Mouse (Mus musculus): ENCODE data around the gene Usp36.
"Not testable (repeated sequence)": the region's sequence is repeated elsewhere in the genome, so short reads cannot be mapped to it uniquely, and the experiment has no call there.

The Usp36 gene

DNA sequence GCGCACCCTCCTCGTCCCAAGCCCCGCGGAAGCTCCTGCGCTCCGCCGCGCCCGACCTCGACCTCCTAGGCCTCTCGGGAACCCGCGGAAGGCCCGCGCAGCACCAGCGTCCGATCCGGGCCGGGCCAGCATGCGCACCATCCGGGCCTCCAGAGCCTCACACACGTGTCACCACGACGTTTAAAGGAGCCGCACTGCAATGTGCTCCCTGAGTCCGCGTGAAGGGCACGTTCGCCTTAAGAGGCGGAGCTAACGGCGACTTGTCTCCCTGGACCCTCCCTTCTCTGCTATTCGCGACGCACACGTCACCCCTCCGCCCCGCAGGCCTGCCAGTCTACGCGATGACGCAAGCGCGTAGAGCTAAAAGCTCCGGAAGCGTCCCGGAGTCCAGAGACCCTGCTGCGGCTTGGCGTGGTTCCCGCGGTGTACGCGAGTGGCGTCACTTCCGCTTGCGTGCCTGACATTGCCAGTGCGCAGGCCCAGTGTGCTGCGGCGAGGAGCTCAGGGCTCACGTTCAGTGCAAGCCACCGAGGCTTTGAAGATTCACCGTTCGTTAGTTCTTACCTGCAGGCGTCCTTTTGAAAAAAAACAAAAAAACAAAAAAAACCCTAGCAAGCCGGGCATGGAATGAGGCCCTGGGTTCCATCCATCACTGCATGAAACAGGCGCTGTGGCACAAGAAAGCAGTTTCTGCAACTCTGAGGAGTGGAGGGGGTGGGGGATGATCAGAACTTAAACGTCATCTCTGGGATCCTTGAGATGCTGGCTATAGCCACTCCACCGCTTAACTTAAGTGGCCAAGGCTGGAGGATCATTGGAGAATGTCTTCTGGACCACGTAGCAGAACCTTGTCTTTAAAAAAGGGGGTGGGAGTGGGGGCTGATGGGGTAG lies at the start of gene Usp36:
TSS of gene Usp36 (minus strand) at position 246 of the 891 bp plus-strand sequence.
- peak; percentile 99 to 100 for DNase-seq (ENCODE audit: low spot score in 2 of 2)

DNA sequence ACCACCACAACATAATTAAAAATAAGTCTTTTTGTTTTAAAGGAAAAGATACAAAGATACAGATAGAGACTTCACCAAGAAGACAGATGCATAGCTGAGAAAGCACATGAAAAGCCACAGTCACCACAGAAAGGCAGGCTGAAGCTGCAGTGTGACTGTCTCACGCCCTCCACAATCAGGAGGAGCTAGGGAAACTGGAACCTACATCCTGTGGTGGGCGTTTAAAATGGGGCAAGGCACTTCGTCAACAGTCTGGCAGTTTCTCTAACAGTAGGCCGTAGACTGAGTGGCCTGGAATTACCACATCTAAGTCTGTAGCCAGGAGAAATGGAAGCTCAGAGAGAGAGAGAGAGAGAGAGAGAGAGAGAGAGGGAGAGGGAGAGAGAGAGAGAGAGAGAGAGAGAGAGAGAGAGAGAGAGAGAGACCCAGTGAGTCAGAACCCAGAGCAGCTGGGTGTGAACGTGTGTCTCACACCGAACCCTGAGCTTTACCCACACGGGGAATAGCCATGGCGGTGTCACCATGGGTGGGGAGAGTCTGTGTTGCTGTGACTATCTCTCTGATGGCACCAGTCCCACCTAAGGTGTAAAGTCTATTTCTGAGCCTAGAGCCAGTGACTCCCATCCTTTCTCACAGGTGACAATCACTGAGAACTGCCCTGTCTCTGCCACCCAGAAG lies 47.6 kb upstream of the Usp36 start:
- peak; percentile 54 to 70 for DNase-seq (ENCODE audit: low spot score in 2 of 2)

DNA sequence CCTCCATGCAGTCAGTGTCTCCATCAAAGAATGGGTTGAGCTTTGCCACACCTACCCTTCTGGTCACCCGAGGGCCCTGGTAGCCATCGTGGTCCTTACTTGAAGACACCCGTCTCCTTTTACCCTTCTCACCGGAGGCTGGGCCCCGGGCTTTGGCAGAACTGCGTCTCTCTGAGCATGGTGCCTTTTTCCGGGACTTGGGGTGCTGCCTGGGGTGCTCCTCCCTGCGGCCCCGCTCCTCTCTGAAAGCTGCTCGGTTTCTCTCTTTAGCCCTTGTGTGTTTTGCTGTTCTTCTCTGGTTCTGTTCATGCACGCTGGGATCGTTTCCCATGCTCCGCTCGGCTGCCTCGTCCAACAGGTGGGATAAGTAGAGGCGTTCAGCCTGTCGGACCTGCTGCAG lies 43.4 kb upstream of the Usp36 start:
- no peak for DNase-seq (ENCODE audit: low spot score in 2 of 2)

DNA sequence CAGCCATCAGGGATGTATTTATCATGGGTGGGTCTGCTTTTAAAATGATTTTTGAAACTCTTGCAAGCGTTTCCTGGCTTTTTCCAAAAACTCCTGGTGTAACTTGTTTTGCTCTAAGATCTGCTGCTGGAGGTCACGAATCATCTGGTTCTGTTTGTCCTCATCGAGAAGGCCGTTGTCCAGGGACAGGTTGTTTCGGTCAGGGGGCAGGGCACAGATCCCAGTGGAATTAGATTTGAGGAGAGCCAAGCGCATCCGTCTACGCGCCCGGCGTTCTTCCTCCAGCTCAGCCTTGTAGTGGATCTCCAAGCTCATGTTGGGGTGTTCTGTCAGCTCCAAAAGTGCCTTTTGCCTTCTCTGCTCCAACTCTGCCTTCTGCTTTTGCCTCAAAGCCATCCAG lies 42.3 kb upstream of the Usp36 start:
- DNase-seq (ENCODE audit: low spot score in 2 of 2), result no peak

DNA sequence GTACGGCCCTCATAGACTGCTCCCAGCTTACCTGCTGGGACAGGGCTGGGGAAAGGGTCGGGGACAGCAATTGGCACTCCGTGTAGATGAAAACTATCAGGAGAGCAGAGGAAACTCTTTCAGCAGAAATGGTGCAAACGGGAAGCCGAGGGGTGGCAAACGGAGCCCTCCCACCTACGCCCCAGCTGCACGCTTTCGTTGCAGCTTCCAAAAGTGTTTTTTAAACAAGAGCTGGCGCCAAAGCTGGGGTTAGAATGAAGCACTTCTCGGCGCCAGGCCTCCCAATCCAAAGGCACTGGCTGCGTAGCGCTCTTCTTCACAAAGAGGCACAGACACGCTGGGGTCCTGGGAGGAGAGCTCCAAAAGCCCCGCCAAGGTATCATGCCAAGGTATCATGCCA lies 40.7 kb upstream of the Usp36 start:
- peak; percentile 74 to 77 for DNase-seq (ENCODE audit: low spot score in 2 of 2)

DNA sequence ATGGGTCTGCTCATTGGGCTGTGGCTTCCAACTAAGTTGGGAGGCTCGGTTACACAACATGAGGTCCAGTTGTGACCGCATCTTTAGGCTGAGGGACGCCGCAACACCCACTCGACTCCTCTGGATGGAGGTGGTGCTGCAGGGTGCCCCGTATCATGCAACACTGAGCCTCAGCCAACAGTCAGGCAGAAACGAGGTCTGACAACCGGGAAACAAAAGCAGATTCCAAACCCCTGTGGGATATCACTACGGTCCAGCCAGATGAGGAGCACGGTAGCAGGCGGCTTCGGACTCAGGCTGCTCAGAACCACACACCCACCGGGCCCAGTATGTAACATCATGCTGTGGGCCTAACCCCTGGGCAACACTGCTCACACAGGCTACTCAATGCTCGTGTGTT lies 40.3 kb upstream of the Usp36 start:
- DNase-seq (ENCODE audit: low spot score in 2 of 2), result no peak

DNA sequence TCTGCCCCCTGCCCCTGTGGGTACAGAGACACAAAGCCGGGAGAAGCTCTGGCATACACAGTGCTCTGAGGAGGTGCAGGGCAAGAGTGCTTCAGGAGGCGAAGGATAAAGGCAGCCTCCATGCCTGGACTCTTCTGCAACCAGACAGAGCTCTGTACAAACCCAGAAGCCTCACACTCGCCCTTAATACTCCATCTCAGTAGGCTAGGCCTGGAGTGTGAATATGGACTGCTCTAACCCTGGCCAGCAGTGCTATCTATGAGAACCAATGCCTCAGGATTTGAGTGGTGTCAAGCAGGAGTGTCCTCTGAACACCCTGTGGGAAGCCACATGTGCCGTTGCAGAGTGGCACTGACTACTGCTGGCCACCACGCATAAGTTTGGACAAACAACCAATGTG lies 38.9 kb upstream of the Usp36 start:
- no peak for DNase-seq (ENCODE audit: low spot score in 2 of 2)

DNA sequence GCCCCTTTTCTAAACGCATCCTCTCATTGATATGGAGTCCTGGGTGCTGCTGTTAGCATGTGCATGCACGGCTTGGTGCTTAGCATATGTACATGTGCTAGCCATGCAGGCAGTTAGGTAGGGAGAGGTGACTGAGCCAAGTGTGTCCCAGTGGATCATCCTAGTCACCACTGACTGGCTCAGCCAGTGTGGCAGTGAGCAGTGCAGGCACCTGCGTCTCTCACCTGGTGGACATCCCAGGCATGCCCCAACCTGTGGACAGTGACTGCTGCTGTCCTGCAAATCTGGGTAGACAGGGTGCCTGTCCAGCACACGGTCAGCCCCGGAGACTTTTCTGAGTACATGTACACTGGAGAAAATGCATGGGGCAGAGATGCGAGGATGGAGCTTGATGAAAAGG lies 38.5 kb upstream of the Usp36 start:
- no peak for DNase-seq (ENCODE audit: low spot score in 2 of 2)

DNA sequence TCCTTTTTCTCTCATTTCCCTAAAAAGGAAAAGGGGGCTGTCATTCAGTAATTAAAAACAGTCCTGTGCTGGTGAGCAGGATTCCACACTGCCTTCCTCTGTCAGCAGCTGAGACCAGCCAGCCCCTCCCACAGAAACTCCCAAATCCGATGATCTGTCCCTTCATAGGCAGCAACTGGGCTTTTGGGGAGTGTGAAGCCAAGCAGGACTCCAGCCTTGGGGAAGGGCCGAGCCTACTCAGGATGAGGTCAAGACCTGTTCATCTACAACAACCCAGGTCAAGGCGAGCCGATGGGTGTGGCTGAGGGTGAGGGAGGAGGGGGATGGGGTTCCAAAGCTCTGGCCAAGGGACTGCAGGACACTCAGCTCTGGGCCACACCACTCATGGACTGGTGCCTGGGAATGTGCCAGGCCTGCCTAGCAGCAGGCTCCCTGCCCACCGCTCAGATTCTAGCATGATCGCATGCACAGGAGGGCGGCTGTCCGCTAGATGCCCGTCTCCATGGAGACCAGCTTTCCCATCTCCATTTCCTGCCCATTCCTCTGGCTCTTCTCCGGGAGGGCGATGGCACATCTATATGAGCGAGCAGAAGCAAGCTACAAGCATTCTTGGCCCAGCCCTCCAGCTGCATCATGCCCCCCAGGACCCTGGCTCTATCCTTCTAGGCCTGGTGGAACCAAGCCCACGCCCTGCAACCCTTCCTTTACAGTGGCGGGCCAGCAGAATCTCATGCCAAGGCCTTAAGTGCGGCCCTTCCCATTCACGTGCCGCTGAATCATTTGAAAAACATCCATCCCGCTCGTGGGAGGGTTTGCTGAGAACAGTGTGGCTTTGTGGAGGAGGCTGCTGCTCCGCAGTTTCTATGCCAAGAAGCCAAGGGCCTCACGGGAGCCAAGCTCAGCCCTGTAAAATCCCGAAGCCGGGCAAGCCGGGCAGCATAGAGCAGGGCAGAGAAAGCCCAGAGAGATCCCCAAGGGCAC lies 37.2 kb upstream of the Usp36 start:
- DNase-seq (ENCODE audit: low spot score in 2 of 2), result peak; percentile 85 to 90

DNA sequence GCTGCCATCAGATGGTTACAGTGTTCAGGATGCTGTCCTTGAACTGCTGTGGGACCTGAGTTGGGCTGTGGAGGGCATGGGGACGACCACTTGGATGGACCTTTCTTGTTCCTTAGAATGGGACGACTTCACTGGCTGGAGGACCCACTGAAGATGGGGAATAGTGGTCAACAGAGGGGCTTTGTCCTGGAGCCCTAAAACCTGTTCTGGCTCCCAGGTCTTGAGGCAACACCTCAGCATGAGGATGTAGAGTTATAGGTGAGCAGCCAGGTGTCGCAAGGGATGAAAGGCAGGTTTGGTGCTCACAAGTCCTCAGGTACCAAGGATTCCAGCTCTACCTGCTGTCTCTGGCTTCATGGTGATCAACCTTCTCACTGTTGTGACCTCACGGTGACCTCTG lies 36.4 kb upstream of the Usp36 start:
- DNase-seq (ENCODE audit: low spot score in 2 of 2), result no peak

DNA sequence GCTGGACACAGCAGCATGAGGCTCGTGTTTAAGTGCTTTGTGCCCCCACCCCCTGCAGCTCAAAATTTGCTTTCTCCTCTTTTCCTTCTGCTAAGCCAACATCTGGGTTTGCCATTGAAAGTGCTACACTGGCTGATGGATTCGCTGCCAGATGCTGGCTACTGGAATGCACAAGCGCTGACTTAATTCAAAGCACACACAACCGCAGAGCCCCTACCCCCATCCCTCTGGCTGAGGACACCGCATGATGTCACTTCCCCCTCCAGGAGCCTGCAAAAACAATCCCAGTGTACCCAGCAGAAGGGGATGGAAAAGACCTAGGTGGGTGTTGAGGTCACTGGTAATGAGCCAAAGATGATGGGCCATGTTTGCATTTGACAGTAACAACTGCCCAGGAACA lies 34.5 kb upstream of the Usp36 start:
- DNase-seq (ENCODE audit: low spot score in 2 of 2), result no peak

DNA sequence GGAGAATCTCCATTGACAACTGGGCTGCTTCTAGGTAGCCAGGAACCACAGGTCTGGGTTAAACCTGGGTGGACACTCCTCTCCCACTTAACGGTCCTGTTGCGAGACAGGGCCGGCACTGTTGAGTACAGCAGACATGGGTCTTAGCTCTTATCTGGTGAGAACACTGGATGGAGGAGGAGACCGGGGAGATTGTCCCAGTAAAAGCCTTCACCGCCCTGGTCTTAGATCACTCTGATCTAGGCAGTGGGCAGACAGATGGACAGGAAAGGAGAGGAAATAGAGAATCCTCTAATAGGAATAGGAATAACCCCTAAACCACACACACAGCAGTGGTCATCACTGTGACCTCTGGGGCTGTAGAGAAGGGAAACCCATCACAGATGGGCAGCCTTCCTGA lies 33.9 kb upstream of the Usp36 start:
- DNase-seq (ENCODE audit: low spot score in 2 of 2), result no peak

DNA sequence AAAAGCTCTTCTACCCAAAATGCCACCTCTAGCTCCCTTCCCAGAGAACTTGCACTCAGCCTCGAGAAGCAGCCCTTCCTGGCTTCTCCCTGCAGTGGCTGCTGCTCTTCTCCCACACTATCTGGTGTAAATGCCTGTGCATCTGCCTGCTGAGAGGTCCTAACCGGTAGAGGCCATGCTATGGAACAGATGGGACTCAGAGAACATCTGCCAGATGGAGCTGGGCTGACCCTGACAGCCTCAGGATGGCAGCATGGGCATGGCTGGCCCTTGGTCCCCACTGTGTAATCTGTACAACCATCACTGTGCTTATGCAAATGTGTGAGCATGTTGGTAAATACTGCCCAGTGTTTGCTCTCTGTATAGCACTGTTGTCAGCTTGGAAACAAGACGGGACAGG lies 32.6 kb upstream of the Usp36 start:
- no peak for DNase-seq (ENCODE audit: low spot score in 2 of 2)

DNA sequence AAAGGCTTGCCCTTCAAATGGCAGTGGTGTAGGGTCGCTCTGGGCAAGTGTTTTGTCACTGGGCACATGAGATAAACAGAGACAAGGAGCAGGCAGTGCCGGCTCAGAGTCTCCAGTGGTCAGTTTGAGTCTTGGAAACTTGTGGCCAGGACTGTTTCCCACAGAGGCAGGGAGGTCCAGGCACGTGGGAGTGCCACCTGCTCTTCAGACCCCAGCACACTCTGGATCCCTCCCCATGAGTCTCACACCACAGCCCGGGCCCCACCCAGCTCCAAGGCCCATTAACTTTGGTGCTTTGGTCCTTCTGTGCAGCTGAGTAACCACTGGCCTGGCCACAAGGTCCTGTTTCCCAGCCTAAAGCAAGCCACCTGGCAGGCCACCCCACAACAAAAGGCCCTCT lies 31.9 kb upstream of the Usp36 start:
- DNase-seq (ENCODE audit: low spot score in 2 of 2), result no peak

DNA sequence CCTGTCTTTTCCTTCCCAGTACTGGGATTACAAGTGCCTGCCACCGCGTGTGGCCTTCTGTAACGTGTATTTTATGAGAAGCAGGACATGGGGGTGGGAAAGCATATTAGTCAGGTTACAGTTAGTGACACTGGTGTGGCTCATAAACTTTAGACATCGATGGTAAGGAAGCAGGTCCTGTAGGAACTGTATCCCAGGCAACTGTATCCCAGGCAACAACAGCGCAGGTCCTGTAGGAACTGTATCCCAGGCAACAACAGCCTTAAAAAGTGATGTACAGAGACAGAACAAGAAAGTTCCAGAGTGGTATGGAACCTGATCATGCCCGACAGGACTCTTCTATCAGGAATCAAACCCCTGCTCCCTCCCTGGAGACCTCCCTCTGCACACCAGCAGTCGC lies 31.5 kb upstream of the Usp36 start:
- peak; percentile 53 to 70 for DNase-seq (ENCODE audit: low spot score in 2 of 2)

DNA sequence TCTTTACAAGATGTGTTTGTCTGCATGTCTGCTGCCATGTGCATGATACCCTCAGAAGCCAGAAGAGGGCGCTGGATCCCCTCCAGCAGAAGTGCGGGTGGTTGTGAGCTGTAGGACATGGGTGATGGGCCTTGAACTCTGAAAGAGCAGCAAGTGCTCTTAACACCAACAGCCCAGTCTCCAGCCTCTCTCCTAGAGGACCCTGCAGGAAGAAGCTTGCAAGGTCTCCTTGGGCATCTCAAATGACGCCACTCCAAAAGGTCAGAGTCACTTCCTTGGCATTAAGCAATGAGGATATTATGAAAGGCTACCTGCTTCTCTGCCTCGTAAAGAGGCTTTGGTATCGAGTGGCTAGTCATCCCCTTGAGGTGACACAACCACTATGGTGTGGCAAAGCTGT lies 28.6 kb upstream of the Usp36 start:
- no peak for DNase-seq (ENCODE audit: low spot score in 2 of 2)

DNA sequence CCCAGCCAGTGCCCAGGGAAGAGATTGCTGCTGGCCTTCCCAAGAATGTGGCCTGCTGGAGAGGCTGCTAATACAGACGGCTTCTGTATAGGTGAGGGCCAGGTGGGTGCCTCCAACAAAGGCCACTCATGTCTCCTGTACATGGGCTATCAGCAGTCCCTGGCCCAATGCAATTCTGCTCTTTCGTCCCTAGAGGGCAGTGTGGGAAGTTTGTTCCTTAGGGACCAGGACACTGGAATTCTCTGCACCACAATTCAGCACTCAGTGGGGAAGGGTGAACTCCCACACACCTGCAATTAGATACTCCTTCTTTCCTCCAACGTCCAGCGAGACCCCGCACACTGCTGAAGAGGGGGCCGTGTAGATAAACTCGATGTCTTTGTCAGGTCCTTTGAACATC lies 27.1 kb upstream of the Usp36 start:
- DNase-seq (ENCODE audit: low spot score in 2 of 2), result peak; percentile 57 to 64

DNA sequence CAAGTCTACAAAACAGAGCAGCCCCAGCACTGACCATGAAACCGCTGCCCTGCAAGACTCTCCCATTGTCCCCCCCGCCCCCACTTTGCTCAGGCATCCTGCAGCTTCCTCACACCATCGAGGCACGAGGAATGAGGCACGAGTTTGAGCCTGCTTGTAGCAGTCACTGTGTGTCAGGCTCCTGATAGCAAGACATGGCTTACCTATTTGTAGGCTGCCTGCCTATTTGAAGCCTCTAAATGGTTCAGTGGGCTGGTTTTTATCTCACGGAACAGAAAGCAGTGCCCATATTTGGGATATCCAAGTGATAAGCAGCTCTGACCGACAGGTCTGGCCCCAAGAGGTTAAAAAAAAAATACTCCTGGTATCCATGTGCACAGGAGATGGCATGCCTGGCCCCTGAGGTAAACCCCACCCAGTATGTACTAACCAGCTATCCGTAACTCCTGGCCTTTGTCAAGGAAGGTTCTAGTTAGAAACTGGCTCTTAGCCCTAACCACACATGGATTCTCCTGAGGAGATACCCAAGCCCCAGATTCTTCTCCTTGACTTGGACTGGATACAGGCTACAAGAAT lies 26.3 kb upstream of the Usp36 start:
- no peak for DNase-seq (ENCODE audit: low spot score in 2 of 2)

DNA sequence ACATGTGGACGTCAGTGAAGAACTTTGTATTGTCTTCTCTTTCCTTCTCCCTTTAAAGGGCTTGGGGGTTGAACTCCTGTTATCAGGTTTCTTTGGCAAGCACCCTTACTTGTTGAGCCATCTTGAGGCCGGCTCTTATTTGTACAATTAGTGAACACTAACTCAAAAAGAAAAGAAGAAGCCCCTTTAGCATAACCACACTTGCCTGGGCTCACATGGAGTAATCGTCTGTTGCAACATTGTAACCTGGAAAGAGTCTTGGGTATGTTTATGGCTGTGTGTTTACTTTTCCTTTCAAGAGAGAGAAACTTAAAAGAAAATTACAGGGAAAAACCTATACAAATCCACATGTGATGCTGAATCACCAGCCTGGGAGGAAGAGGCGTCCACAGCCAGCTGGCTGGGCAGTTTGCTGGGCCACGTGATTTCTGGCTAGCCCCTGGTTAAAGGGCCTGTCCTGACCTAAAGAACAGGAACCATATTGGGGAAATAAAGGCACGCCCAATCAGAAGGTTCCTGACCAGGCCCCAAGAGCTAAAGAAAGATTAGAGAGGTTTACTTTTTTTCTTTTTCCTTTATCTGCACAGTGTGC lies 22.2 kb upstream of the Usp36 start:
- no peak for DNase-seq (ENCODE audit: low spot score in 2 of 2)

DNA sequence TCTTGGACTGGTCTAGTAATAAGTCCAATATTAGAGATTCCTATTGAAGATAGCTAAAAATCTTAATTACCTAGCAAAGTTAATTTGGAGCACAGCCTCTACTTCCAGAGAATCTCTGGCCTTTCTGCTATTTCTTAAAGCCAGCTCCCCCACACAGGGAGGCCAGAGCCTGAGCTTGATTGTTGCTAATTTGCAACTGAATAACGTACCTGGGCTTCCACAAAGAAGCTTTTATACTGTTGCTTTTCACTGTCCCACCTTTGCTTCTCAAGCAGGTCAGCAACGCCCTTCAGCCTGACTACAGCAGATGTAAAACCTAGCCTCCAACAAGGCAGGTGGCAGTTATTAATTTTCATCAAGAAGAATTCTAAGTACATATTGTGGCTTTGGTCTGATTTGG lies 17.9 kb upstream of the Usp36 start:
- not testable (repeated sequence) for DNase-seq (ENCODE audit: low spot score in 2 of 2)

DNA sequence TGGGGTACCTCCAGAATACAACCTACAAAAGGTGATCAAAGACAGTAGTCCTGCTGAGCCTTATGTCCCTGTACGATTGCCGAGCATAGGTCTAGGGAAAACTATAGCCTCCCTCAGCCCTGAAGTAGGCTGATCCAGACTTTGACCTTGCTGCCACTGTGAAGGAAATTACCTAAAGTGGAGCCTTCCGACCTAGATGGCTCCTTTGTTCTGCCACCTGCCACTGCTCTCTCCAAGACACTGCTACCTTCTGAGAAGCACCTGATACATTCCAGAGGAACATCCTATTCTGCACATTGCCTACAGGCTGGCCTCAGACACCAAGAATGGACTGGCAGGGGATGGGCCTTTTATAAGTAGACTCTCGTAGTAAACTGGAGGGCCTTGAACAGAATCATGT lies 13.9 kb upstream of the Usp36 start:
- DNase-seq (ENCODE audit: low spot score in 2 of 2), result not testable (repeated sequence)

Data from right cerebral cortex, adult 2 months (tissue).